Comparison of ENCODE assay signal across 9 mouse cellular contexts in the genomic region with DNA sequence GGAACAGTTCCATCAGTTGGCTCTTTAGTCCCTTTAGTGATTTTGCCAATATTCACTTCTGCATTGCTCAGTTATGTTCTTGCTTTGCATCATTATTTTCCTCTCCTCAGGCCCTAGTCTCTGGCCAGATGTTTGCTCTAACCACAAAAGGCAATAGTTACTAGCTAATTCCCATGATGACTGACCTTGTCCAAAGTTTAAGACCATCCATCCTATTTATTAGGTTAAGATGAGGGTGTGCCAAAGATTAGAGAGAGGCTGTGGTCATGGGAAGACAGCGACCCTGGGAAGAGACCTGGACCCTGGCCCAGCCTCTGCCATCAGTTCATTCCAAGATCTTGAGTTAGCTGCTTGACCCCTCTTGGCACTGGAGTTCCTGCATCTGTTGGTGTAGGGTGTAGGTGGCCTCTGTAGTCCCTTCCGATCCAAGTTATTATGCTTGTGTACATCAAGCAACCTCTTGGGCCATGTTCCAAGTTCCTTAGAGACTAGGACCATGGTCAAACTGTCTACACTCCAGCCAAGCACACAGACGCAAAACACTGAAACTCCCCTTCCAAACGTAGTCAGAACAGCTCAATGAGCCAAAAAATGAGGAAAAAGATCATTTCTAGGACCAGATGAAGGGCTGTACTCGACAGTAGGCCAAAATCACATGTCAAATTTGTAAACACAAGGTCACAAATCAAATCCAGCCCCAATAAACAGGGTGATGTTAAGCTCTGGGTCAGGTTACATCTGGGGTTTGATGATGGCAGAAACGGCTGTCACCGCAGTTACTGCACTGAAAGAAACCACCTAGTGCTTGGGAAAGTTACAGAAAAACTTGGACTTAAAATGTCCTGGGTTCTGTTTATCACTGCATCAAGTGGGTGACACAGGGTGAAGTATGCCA.
DNase-seq lines count a peak whose midpoint lies in the region; ATAC-seq and TF ChIP-seq lines count a peak whose summit lies in the region.
"Had no signal": no experiment of that assay in that cellular context is flagged by ENCODE, and none has a peak within 500 bp of the region (broad histone marks: within the 10 kb centered on the region; RNA-seq: fewer than 3 reads in every experiment).

No protein-coding gene starts in this region.

- TF ChIP-seq CTCF in midbrain, postnatal 0 days (IDR thresholded peaks at IDR 0.05): no peak

- WGBS in midbrain, postnatal 0 days: 82% methylated on average over 7 of the region's 7 CpGs
- 85% methylated on average over 7 of the region's 7 CpGs for WGBS in midbrain, embryonic 15.5 days

- no peak overlapping the region for H3K4me2 ChIP-seq in midbrain, postnatal 0 days (ENCODE audit: low read depth, low read length, poor library complexity, severe bottlenecking)
- H3K4me2 ChIP-seq in midbrain, embryonic 15.5 days: no peak overlapping the region

- H3K27ac ChIP-seq in midbrain, postnatal 0 days (ENCODE audit: low read depth, low read length): no peak overlapping the region
- H3K27ac ChIP-seq in midbrain, embryonic 15.5 days: no peak overlapping the region

- no peak overlapping the region for H3K4me3 ChIP-seq in midbrain, postnatal 0 days (ENCODE audit: low read depth, low read length)
- H3K4me3 ChIP-seq in midbrain, embryonic 15.5 days: no peak overlapping the region

- no peaks in the 10 kb centered on the region for H3K36me3 ChIP-seq in midbrain, postnatal 0 days (ENCODE audit: insufficient read depth, low read length)
- no peaks in the 10 kb centered on the region for H3K36me3 ChIP-seq in midbrain, embryonic 15.5 days (replicated peaks)
- H3K36me3 ChIP-seq: G1E had no signal

- no peaks in the 10 kb centered on the region for H3K4me1 ChIP-seq in midbrain, postnatal 0 days (ENCODE audit: insufficient read depth, low read length)
- no peaks in the 10 kb centered on the region for H3K4me1 ChIP-seq in midbrain, embryonic 15.5 days

- no peaks in the 10 kb centered on the region for H3K27me3 ChIP-seq in midbrain, postnatal 0 days (ENCODE audit: insufficient read depth, low read length)
- no peaks in the 10 kb centered on the region for H3K27me3 ChIP-seq in midbrain, embryonic 15.5 days (replicated peaks)

- intact Hi-C loops in heart, postnatal 14 days (cut with DNase I): no loop called here

- no peak for ATAC-seq in midbrain, postnatal 0 days (ENCODE audit: low FRiP score)
- no peak for ATAC-seq in midbrain, embryonic 15.5 days (replicated peaks)
- ATAC-seq in inflammation-experienced regulatory T-cells, adult 6 months: no peak

- H3K9me3 ChIP-seq in midbrain, postnatal 0 days (ENCODE audit: low read length): no peaks in the 10 kb centered on the region
- H3K9me3 ChIP-seq in midbrain, embryonic 15.5 days: no peaks in the 10 kb centered on the region

- peak; percentile 46 for DNase-seq in midbrain, postnatal 0 days (ENCODE audit: low spot score)
- DNase-seq in heart, postnatal 14 days: peak; percentile 54 to 69
- peak; percentile 78 to 80 for DNase-seq in lung, adult 18-20 months
- peak; percentile 47 for DNase-seq in urinary bladder, postnatal 25 days (ENCODE audit: low spot score)
- DNase-seq in thymus, postnatal 36 days: no peak
- no peak for DNase-seq in cerebellum, adult 9-10 months

- no peak overlapping the region for H3K9ac ChIP-seq in midbrain, postnatal 0 days (replicated peaks; ENCODE audit: low read length, poor library complexity, severe bottlenecking)
- no peak overlapping the region for H3K9ac ChIP-seq in midbrain, embryonic 15.5 days

Comparison
In these comparisons a context has a peak if more than half of its experiments do, and no peak if none do; other contexts are left out.
1. DNase-seq: peak in midbrain, postnatal 0 days (single experiment), heart, postnatal 14 days (2 of 2), lung, adult 18-20 months (2 of 2) and urinary bladder, postnatal 25 days (single experiment); none in thymus, postnatal 36 days (0 of 2) and cerebellum, adult 9-10 months (single experiment).